Mouse (Mus musculus): ENCODE measurements around the gene Rps6ka1. TPM values are rescaled to one million over a fixed set of nuclear protein-coding genes. Genes with fewer than 3 reads are reported as not detected.
"Not testable (repeated sequence)": the region's sequence is repeated elsewhere in the genome, so short reads cannot be mapped to it uniquely, and the experiment has no call there.

Gene Rps6ka1
- total RNA-seq, 2 experiments from 2014 or later = 109 to 156 TPM

GRCm38 (mm10) chr4:133864380-133864981 is 23.1 kb downstream of the Rps6ka1 start:
- ATAC-seq (ENCODE audit: poor library complexity, severe bottlenecking) = no peak

- ATAC-seq (ENCODE audit: poor library complexity, severe bottlenecking) = no peak
These were observed 23.7 kb downstream of the Rps6ka1 start for GRCm38 (mm10) chr4:133863795-133864379.

GRCm38 (mm10) chr4:133857527-133857926 is 30.1 kb downstream of the Rps6ka1 start:
- ATAC-seq (ENCODE audit: poor library complexity, severe bottlenecking) = peak; percentile 57

- ATAC-seq (ENCODE audit: poor library complexity, severe bottlenecking) = no peak
These were observed 33.0 kb downstream of the Rps6ka1 start for GRCm38 (mm10) chr4:133854621-133855020.

- ATAC-seq (ENCODE audit: poor library complexity, severe bottlenecking) = no peak
These were observed 34.0 kb downstream of the Rps6ka1 start for GRCm38 (mm10) chr4:133853630-133854029.

GRCm38 (mm10) chr4:133846625-133847024 is 41.0 kb downstream of the Rps6ka1 start:
- ATAC-seq (ENCODE audit: poor library complexity, severe bottlenecking) = no peak

- no peak for ATAC-seq (ENCODE audit: poor library complexity, severe bottlenecking)
These were observed 42.5 kb downstream of the Rps6ka1 start for GRCm38 (mm10) chr4:133845060-133845459.

- ATAC-seq (ENCODE audit: poor library complexity, severe bottlenecking) = peak; percentile 45
These were observed 43.3 kb downstream of the Rps6ka1 start for GRCm38 (mm10) chr4:133844209-133844841.

- peak; percentile 55 for ATAC-seq (ENCODE audit: poor library complexity, severe bottlenecking)
These were observed 44.4 kb downstream of the Rps6ka1 start for GRCm38 (mm10) chr4:133842992-133843737.

GRCm38 (mm10) chr4:133841756-133842483 is 45.7 kb downstream of the Rps6ka1 start:
- ATAC-seq (ENCODE audit: poor library complexity, severe bottlenecking) = not testable (repeated sequence)

GRCm38 (mm10) chr4:133841035-133841434 is 46.6 kb downstream of the Rps6ka1 start:
- peak; percentile 83 for ATAC-seq (ENCODE audit: poor library complexity, severe bottlenecking)

- ATAC-seq (ENCODE audit: poor library complexity, severe bottlenecking) = no peak
These were observed 47.1 kb downstream of the Rps6ka1 start for GRCm38 (mm10) chr4:133840501-133840900.

GRCm38 (mm10) chr4:133839385-133839826 is 48.2 kb downstream of the Rps6ka1 start:
- ATAC-seq (ENCODE audit: poor library complexity, severe bottlenecking) = no peak

- 0 out of 2 replicates have a peak, but pooled peaks have one; percentile 43 for ATAC-seq (ENCODE audit: poor library complexity, severe bottlenecking)
These were observed 51.0 kb downstream of the Rps6ka1 start for GRCm38 (mm10) chr4:133836575-133836974.

- ATAC-seq (ENCODE audit: poor library complexity, severe bottlenecking) = peak; percentile 51
These were observed 52.4 kb downstream of the Rps6ka1 start for GRCm38 (mm10) chr4:133835211-133835610.

GRCm38 (mm10) chr4:133832945-133833874 is 54.4 kb downstream of the Rps6ka1 start:
- ATAC-seq (ENCODE audit: poor library complexity, severe bottlenecking) = no peak

GRCm38 (mm10) chr4:133830453-133830852 is 57.1 kb downstream of the Rps6ka1 start:
- no peak for ATAC-seq (ENCODE audit: poor library complexity, severe bottlenecking)

GRCm38 (mm10) chr4:133829281-133830070 is 58.1 kb downstream of the Rps6ka1 start:
- peak; percentile 84 for ATAC-seq (ENCODE audit: poor library complexity, severe bottlenecking)

Data from megakaryocyte, adult 5-6 weeks (primary cell).